Mouse (Mus musculus) neural tube, embryonic 15.5 days (tissue): ENCODE data around the gene Olfr259. TPM values are rescaled to one million over a fixed set of nuclear protein-coding genes. Genes with fewer than 3 reads are reported as not detected.

Experiments used
- ATAC-seq: fragments of 200-750 bp; cut with Nextera tagmentation; 2 replicates; pipeline ENCODE4 v1.8.0; 2017; ENCODE audit warnings: mild to moderate bottlenecking, moderate TSS enrichment, moderate library complexity; ENCODE audit not compliant: low FRiP score
- H3K27ac ChIP-seq: fragments of 300-500 bp; sonication (generic); replicated peaks from 2 replicates; pipeline ENCODE4 v1.5.1; 2015; ENCODE audit warnings: mild to moderate bottlenecking, inconsistent platforms
- H3K27me3 ChIP-seq: fragments of 300-500 bp; sonication (generic); replicated peaks from 2 replicates; pipeline ENCODE4 v1.6.1; 2015; ENCODE audit warnings: inconsistent platforms
- H3K36me3 ChIP-seq: fragments of 300-500 bp; sonication (generic); 2 replicates; pipeline ENCODE4 v1.6.1; 2015; ENCODE audit warnings: inconsistent platforms
- H3K4me1 ChIP-seq: fragments of 300-500 bp; sonication (generic); 2 replicates; pipeline ENCODE4 v1.6.1; 2015; ENCODE audit warnings: inconsistent platforms
- H3K4me2 ChIP-seq: fragments of 300-500 bp; sonication (generic); 2 replicates; pipeline ENCODE4 v1.6.1; 2015; ENCODE audit warnings: inconsistent platforms, mild to moderate bottlenecking, moderate library complexity
- H3K4me3 ChIP-seq: fragments of 300-500 bp; sonication (generic); replicated peaks from 2 replicates; pipeline ENCODE4 v1.5.1; 2015; ENCODE audit warnings: mild to moderate bottlenecking, inconsistent platforms
- H3K9ac ChIP-seq: fragments of 300-500 bp; sonication (generic); replicated peaks from 2 replicates; pipeline ENCODE4 v1.6.1; 2015; ENCODE audit warnings: mild to moderate bottlenecking, inconsistent platforms
- H3K9me3 ChIP-seq: fragments of 300-500 bp; sonication (generic); replicated peaks from 2 replicates; pipeline ENCODE4 v1.6.1; 2016; ENCODE audit warnings: inconsistent platforms
- WGBS: fragments of 180-500 bp; shearing (Covaris S2); methylation state at CpG from one replicate; pipeline ENCODE4 v1.1.7; 2015; ENCODE audit warnings: mixed read lengths; 5-methylcytosine and 5-hydroxymethylcytosine counted together
- polyA plus RNA-seq: library from polyadenylated mRNA; unstranded; fragments of >200 nt; fragmentation: Nextera tagmentation; extraction: Ambion mirVana; gene quantifications from 2 replicates; pipeline ENCODE4 v1.2.1, GENCODE M21; 2015

Gene Olfr259
- polyA plus RNA-seq = not detected in 2 replicates

DNA sequence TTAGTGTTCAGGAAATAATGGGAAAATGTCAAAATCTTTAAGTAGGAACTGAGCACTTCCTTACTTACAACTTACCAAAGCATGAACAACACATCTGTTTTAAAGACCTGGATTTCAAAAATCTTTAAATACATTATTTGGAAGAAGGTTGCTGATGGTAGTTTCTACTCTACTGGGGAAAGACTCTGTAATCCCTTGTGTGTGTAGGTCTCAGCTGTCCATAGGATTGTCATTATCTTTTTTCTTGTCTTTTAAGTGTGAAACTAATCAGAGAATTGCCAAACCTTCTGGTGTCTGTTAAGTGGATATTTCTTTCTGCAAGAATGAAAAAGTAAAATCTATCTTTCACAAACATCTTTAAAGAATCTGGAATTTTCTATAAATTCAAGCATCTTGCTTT is at the start of gene Olfr259:
Gene Olfr259 (minus strand): TSS at position 101 of the 400 bp plus-strand sequence.
- H3K27me3 ChIP-seq = no peaks in the 10 kb centered on the region
- no peaks in the 10 kb centered on the region for H3K9me3 ChIP-seq
- H3K9ac ChIP-seq = no peak within 1 kb of the TSS
- H3K4me3 ChIP-seq = no peak within 1 kb of the TSS
- ATAC-seq = no peak
- no peaks in the 10 kb centered on the region for H3K4me1 ChIP-seq
- no peaks in the 10 kb centered on the region for H3K36me3 ChIP-seq
- no peak within 1 kb of the TSS for H3K27ac ChIP-seq
- H3K4me2 ChIP-seq = no peak within 1 kb of the TSS

DNA sequence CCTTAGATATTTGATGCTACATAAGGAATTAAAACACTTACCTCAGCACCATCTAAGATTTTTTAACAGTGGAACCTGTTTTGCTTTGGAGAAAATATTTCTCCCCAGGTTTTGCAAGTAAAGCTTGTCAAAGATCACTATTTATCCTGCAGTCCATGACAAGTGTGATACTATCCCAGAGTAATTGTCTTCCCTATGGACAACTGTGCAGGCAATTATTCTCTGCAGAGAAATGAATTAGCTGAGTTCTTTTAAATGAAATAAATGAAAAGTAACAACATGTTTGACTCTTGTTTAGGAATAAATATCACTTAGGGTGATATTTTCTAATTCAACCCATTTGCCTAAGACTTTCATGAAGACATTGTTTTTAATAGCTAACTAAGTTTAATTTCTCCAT is 38.2 kb upstream of the Olfr259 start, which contains the start of gene Olfr1111:
Gene Olfr1111 (minus strand): TSS at position 101 of the 400 bp plus-strand sequence.
- H3K4me2 ChIP-seq = no peak within 1 kb of the TSS
- no peaks in the 10 kb centered on the region for H3K27me3 ChIP-seq
- H3K4me3 ChIP-seq = no peak within 1 kb of the TSS
- no peaks in the 10 kb centered on the region for H3K36me3 ChIP-seq
- H3K27ac ChIP-seq = no peak within 1 kb of the TSS
- H3K9me3 ChIP-seq = no peaks in the 10 kb centered on the region
- no peak within 1 kb of the TSS for H3K9ac ChIP-seq
- H3K4me1 ChIP-seq = no peaks in the 10 kb centered on the region
- ATAC-seq = no peak

DNA sequence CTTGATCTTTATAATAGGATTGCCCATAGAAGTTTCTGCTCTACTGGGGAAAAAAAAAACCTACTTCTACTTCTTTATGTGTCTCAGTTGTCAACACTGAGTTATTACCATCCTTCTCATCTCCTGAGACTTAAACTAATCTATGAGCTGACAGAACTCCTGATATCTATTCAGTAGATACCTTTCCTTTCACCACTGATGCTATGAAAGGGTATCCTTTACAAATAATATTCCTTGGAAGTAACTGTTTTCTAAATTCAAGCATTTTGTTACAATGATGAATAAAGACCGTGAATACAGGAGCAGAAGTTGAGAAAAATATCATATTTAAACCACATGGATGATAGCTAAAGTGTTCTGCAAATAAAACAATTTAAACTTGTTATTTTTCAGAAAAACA is 25.8 kb upstream of the Olfr259 start, which contains the start of gene Olfr1110:
Gene Olfr1110 (minus strand): TSS at position 101 of the 400 bp plus-strand sequence.
- Histone ChIP-seq H3K27ac (no peak within 1 kb of the TSS), H3K4me1 (no peaks in the 10 kb centered on the region), H3K9me3 (no peaks in the 10 kb centered on the region), H3K9ac (no peak within 1 kb of the TSS), H3K4me3 (no peak within 1 kb of the TSS), H3K4me2 (no peak within 1 kb of the TSS), H3K27me3 (no peaks in the 10 kb centered on the region), H3K36me3 (no peaks in the 10 kb centered on the region)
- ATAC-seq = no peak
- WGBS = 82% methylated on average over 1 of the region's 1 CpGs

DNA sequence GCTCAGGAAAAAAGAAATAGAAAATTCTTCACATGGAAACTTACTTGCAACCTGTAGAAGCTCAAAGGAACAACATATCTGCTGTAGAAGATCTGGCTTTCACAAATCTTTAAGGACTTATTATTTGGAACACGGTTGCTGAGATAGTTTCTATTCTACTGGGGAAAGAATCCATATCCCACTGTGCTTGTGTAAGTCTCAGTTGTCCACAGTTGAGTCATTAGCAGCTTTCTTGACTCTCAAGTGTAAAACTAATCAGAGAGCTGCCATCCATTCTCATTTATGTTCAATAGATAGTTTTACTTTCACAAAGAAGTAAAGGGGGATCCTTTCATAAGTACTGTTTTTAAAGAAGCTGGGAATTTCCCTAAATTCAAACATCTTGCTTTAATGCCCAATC is 18.5 kb downstream of the Olfr259 start, which contains the start of gene Olfr1109:
Gene Olfr1109 (minus strand): TSS at position 101 of the 400 bp plus-strand sequence.
- no peak within 1 kb of the TSS for H3K4me2 ChIP-seq
- no peak within 1 kb of the TSS for H3K9ac ChIP-seq
- no peaks in the 10 kb centered on the region for H3K27me3 ChIP-seq
- no peak within 1 kb of the TSS for H3K27ac ChIP-seq
- H3K4me1 ChIP-seq = no peaks in the 10 kb centered on the region
- ATAC-seq = no peak
- H3K9me3 ChIP-seq = no peaks in the 10 kb centered on the region
- H3K4me3 ChIP-seq = no peak within 1 kb of the TSS
- no peaks in the 10 kb centered on the region for H3K36me3 ChIP-seq
- 83% methylated on average over 1 of the region's 1 CpGs for WGBS

DNA sequence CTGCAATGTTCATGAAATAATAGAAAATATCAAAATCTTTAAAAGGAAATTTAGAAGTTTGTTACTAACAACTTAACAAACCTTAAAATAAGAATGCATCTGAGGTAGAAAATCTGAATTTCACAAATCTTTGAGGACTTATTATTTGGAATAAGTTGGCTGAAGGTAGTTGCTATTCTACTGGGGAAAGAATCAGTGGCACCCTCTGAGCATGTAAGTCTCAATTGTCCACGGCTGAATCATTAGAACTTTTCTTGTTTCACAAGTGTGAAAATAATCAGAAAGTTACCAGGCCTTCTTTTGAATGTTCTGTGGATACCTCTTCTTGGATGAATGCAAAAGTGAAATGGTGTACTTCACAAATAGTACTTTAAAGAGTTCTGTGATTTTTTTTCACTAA is 38.6 kb downstream of the Olfr259 start, which contains the start of gene Olfr1107:
Gene Olfr1107 (minus strand): TSS at position 101 of the 400 bp plus-strand sequence.
- WGBS = 83% methylated on average over 1 of the region's 1 CpGs
- H3K4me3 ChIP-seq = no peak within 1 kb of the TSS
- H3K4me2 ChIP-seq = no peak within 1 kb of the TSS
- H3K27ac ChIP-seq = no peak within 1 kb of the TSS
- no peaks in the 10 kb centered on the region for H3K9me3 ChIP-seq
- no peak within 1 kb of the TSS for H3K9ac ChIP-seq
- no peaks in the 10 kb centered on the region for H3K36me3 ChIP-seq
- ATAC-seq = no peak
- H3K4me1 ChIP-seq = no peaks in the 10 kb centered on the region
- H3K27me3 ChIP-seq = no peaks in the 10 kb centered on the region

Other genes starting within 250 kb of the Olfr259 start
- gene Gm13723, start 239.8 kb downstream of the Olfr259 start, polyA plus RNA-seq = not detected in 2 replicates
- not detected in 2 replicates for gene Olfr1097, start 222.4 kb downstream of the Olfr259 start, polyA plus RNA-seq
- not detected in 2 replicates for gene Olfr1098, start 190.0 kb downstream of the Olfr259 start, polyA plus RNA-seq
- gene Olfr1099, start 153.9 kb downstream of the Olfr259 start, polyA plus RNA-seq = not detected in 2 replicates
- gene Olfr1100, start 134.6 kb downstream of the Olfr259 start, polyA plus RNA-seq = not detected in 2 replicates
- gene Olfr1101, start 123.3 kb downstream of the Olfr259 start, polyA plus RNA-seq = not detected in 2 replicates
- gene Olfr1102, start 116.2 kb downstream of the Olfr259 start, polyA plus RNA-seq = not detected in 2 replicates
- not detected in 2 replicates for gene Olfr1104, start 87.5 kb downstream of the Olfr259 start, polyA plus RNA-seq
- gene Olfr1105, start 78.0 kb downstream of the Olfr259 start, polyA plus RNA-seq = not detected in 2 replicates
- gene Olfr1106, start 62.3 kb downstream of the Olfr259 start, polyA plus RNA-seq = not detected in 2 replicates
- gene Olfr1107, start 38.8 kb downstream of the Olfr259 start, polyA plus RNA-seq = not detected in 2 replicates
- gene Olfr1109, start 18.6 kb downstream of the Olfr259 start, polyA plus RNA-seq = not detected in 2 replicates
- gene Olfr1110, start 25.7 kb upstream of the Olfr259 start, polyA plus RNA-seq = not detected in 2 replicates
- not detected in 2 replicates for gene Olfr1111, start 38.1 kb upstream of the Olfr259 start, polyA plus RNA-seq
- not detected in 2 replicates for gene Olfr1112, start 73.2 kb upstream of the Olfr259 start, polyA plus RNA-seq
- not detected in 2 replicates for gene Olfr1113, start 94.4 kb upstream of the Olfr259 start, polyA plus RNA-seq
- gene Olfr1115, start 133.4 kb upstream of the Olfr259 start, polyA plus RNA-seq = not detected in 2 replicates
- not detected in 2 replicates for gene Olfr1116, start 153.0 kb upstream of the Olfr259 start, polyA plus RNA-seq
- not detected in 2 replicates for gene Olfr1118, start 193.0 kb upstream of the Olfr259 start, polyA plus RNA-seq
- not detected in 2 replicates for gene Olfr1120, start 240.2 kb upstream of the Olfr259 start, polyA plus RNA-seq